Mouse (Mus musculus) ES-CJ7 (cell line): ENCODE results near the gene 2810004N23Rik.
"Not testable (repeated sequence)": the region's sequence is repeated elsewhere in the genome, so short reads cannot be mapped to it uniquely, and the experiment has no call there.

Source experiments
- DNase-seq: peaks from one replicate; pipeline ENCODE4 v3.0.0; 2011; ENCODE audit warnings: low read depth, low spot score

Gene 2810004N23Rik

DNA sequence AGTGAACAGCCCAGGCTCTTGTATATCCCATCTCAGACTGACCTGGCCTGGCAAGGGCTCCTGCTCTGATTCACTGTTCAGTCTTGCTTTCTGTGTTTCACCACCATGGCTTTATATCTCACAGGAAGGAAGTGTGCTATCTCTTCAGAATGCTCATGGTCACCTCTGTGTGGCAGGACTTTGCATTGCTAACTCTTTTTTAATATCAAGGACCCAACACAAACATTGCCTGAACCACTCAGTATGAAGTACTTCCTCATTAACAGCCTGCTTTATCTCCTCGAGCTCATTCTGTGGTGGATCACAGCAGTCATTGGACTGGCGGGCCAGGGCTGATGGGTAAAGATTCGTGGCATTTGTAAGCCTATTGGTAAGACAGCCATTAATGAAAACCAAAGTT is 3.7 kb upstream of the 2810004N23Rik start:
- no peak for DNase-seq

DNA sequence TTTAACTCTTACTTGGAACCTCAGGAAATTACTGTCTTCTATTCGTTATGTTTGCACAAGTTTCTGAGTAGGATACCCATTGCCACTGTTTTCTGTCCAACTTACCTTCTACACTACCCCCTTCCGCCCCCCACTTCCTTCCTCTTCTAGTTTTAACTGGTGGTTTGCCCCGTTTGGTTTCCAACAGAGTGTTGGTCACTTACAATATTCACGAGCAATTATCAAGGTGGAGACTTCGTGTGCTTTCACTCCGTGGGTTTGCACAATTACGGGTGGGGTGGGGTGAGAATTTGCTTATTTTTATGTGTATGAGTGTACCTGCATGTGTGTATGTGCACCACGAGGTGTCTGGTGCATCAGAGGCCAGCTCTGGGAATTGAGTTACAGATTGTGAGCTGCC is 809 bp upstream of the 2810004N23Rik start:
- peak; percentile 27 for DNase-seq

DNA sequence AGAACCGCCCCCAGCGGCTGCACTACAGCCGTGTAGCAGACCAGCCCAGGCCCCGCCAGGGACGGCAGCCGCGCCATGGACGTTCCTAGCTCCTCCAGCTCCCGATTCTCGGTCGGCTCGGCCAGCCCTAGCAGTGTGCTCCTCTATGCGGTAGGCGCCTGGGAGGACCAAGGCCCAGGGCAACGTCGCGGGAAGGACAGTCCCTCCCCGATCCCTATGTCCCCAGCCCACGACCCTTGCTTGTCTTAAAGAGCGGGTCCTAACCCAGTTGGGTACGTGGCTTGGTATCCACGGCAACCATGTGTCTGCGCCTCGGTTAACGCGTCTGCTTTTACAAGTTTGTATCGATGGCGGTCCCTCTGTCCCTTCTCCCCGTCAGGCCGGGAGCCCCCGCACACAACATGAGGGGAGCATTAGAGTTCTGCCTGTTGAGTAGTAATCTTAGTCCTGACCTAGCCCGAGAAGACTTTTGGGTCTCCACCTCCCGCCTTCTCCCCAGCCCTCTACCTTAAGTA is 300 bp upstream of the 2810004N23Rik start:
- peak; percentile 48 for DNase-seq

DNA sequence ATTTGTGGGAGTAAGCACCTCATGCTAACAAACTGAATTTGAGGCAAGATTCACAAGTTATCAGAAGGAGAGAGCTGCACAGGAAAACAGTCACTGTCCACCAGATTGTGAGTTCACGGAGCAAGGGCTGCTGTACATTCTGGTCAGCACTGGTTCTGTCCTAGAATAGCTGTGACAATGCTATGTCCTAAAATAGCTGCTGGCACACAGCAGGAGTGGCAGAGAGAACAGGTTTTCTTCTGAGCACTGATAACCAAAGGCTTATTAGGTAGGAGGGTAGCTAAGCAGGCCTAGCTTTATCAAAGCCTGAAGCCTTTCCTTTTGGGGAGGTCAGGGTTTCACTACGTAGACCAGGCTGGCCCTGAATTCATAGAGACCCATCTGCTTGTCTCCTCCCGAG is 2.7 kb downstream of the 2810004N23Rik start:
- no peak for DNase-seq

DNA sequence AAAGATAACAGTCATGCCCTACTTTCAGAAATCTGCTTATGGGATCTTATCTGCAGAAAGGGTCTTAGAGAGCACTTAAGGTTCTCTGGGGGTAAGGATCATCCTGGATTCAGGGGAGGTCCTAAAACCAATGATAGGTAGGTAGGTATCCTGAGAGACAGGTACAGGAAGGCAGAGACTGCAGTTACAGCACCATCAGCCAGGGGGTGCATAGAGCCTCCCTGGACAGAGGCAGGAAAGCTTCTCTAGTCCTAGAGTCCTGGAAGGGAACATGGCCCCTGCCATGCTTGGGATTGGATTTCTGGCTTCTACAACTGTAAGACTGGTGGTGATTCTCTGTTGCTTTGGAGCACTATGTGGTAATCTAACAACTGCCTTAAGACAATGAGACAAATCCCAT is 3.5 kb downstream of the 2810004N23Rik start:
- DNase-seq: peak; percentile 77

DNA sequence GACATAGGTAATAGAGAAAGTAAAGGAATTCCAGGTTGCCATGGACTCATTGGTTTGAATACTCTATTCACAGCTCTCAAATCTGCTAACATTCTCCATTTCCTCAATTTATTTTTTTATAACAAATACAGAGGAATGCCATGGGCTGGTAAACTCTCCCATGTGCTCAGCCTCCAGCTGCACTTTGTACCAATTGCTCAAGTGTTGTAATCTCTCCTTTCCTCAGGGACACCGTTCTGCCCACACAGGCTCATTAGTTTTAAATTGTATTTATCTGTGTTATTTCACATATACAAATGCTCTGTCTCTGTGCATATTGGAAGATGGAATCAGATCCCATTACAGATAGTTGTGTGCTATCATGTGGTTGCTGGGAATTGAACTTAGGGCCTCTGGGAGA is 9.4 kb downstream of the 2810004N23Rik start:
- DNase-seq: no peak

DNA sequence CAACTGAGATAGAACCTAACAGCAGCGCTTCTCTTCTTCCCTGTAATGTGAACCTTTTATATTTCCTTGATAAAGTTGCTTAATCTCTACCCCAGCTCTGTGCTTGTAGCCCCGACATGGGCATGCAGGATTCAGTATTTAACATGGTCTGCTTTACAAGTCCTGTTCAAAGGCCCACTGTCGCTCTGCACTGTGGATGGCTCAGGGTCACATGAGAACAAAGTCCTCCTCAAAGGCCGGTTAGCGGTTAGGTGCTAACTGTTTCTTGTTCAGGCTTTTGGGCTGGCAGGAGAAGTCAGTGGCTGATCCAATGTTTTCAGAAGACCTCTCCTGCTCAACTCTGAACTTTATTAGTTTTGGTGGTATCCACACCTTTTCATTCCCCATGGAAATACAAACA is 17.3 kb downstream of the 2810004N23Rik start:
- no peak for DNase-seq

DNA sequence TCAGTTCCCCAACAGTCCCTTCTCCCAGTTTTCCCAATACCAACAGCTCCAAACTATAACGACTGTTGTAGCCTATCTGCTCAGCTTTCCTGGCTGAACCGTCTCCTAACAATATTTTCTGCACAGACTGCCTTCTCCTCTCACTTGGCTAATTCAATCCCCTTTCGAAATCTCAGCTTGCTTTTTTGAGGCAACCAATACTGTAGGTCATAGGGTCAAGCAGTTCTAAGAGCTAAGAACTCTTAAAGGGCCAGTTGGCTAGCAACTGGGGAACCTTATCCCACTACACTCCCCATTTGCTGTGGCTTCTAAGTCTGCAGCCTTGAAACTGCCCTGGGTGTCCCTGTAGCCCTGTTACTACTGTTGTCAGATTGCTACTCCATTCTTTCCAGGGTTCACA is 17.8 kb downstream of the 2810004N23Rik start:
- no peak for DNase-seq

DNA sequence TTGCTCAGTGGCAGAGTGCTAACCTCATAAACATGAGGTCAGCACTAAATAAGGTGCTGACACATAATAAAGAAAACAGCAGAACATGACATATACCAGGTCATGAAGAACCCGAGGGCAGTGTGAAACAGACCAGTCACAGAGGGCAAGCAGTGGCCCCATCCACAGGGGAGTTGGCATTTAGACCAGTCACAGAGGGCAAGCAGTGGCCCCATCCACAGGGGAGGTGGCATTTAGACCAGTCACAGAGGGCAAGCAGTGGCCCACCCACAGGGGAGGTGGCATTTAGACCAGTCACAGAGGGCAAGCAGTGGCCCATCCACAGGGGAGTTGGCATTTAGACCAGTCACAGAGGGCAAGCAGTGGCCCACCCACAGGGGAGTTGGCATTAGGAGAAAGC is 20.0 kb downstream of the 2810004N23Rik start:
- DNase-seq: not testable (repeated sequence)

DNA sequence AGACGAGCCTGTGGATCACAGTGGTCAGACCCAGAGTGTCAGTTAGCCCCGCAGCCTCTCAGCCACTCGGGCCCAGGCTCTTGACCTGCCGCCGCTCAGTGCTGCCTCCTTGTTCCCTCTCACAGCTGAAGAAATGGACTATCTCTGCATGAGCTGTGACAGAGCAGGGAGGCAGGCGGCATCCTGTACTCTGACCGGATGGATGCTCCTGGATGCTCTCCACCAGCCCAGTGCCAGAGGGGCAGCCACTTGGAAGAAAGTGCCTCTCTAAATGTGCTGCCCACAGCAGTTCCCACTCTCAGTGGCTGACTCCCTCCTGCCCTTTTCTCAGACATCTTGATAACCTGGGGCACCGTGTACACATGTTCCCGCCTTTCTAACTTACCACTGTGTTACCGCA is 21.1 kb downstream of the 2810004N23Rik start:
- no peak for DNase-seq

DNA sequence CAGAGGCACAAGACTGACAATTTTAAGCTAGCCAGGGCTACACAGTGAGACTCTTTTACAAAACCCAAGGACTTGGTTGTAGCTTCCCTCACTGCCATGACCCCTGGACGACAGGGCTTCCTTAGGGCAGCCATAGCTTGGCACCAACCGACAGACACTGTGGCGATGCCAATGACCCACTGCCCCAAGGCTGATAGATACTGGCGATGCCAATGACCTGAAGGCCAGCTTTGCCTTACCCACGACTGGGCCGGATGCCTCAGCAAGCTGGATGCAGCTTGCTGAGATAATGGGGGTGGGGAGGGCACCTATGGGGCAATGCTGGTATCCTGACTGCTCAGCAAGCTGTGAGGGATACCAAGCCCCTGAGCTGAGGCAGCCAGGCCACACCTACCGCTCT is 22.0 kb downstream of the 2810004N23Rik start:
- no peak for DNase-seq

DNA sequence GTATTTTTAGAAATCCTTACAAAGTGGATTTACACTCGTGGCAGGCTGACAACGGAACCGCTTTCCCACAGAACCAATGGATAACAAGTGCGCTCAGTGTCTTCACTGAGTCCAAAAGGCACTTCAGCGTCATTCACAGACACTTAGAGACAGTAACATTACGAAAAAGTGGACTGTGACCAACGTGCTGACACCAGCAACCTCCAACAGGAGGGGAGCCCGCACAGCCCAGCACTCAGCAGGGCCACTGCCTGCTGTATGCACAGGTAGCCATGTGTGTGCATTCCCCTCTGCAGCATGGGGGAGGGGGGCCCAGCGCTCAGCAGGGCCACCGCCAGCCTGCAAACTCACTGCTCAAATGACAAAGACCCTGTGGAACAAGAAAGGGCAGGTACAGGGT is 23.5 kb downstream of the 2810004N23Rik start:
- no peak for DNase-seq

DNA sequence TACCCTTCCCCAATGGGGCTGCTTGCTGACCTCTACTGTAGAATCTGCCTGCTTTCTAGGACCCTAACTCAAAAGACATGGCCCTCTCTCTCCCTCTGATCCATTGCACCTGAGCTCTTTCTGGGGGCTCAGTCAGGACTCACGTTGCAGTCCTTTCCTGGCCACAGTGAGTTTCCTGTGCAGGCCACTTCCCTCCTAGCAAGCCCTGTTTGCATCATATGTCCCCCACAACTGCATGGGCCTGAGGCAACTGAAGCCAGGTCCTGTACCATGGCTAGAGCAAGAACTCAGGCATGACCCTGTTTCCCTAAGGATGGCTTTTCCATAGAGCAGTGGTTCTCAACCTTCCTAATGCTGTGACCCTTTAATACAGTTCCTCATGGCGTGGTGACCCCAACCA is 25.0 kb downstream of the 2810004N23Rik start:
- DNase-seq: no peak

DNA sequence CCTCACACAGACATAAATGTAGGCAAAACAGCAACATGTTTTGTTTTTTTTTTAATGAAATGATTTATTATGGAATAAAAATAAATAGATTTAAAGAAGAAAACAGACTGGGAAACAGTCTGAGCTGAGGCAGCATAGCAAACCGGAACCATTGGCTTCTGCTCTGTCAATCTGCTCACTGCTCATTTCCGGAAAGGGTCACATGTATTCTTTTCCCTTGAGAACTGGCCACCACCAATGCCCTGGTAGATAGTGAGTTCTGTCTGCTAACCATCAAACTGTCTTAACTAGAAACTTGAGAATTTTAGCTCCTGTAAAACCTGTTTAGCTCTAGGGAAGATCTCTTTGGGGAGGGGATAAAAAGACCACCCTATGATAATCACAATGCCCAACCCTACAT is 26.0 kb downstream of the 2810004N23Rik start:
- DNase-seq: no peak

DNA sequence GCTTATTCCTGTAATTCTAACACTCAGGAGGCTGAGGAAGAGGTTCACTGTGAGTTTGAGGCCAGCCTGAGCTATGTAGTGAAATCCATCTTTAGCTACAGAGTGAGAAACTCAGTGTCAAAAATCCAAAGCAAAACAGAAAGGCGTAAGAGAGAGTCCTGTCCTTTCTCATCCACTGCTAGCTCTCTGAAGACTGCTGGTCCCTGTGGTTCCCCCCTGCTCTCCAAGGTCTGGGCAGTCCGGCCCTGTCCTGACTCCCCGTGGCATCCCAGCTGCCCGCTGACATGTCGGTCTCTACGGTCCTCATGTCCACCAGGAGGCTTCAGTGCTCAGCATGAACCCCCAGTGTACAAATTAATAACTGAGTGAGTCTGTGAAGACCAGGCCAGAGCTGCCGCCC is 26.6 kb downstream of the 2810004N23Rik start:
- DNase-seq: no peak

DNA sequence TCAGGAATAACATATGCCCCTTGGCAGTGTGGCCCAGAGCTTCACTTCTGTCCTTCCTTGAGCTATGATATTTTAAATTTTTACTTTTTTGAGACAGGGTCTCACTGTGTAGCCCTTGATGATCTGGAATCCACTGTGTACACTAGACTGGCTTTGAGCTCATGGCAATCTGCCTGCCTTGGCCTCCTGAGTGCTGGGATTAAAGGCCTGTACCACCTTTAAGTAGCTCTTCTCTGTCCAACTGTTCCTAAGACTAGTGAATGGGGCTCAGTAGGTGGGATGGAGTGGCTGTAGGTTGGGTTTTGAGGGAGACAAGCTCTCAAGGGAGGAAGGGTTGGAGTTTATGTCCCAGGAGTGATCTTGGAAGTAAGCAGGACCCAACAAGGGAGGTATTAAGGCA is 27.1 kb downstream of the 2810004N23Rik start:
- DNase-seq: no peak

DNA sequence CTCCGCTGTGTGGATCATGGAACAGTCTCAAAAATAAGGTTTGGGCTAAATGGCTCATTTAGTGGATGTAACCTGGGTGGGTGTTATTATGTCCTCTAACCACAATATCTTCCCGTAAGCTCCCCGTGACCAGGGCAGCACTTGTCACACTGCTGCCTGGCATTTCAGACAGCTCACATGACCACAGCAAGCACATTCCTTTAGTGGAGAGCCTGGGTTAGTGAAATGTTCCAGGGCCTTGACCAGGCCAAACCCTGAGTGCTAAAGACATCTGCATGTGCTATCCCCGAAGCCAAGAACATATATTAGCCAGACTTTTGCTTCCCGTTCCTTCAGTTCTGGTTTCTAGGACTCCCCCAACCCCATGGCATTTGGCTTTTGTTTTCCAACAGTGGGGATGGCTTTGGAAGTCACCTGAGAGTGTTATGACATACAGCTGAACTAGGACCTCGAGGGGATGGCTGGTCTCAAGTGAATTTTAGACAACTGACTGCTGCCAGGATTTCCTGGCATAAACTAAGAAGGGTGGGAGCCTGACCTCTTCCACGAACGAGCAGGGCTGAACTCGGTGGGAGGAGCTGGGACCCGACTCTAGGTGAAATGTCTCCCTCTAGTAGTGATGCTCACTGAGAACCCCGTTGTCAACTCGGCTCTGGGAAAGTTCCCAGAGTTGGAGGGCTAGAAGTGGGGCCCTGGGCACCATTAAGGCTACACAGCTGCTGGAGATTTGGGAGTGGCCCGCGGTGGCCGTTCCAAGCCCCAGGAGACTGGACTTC is 29.3 kb downstream of the 2810004N23Rik start:
- DNase-seq: no peak

DNA sequence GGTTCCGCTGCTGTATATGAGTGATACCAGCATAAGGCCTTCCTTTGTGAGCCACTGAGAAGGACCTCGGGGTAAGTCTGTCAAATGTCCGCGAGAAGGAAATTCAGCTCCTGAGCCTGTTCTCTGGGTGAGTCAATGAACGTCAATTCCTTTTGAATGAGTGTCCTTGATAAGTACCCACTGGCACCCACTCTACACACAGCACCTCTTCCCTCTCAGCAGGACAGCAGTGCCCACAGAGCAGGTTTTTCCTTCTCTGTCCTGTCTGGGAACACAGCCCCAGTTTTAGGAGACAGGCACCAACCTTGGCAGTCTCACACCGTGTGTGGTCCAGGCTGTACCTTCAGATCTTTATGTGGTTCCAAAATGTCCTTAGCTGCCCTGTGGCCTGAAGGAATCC is 31.0 kb downstream of the 2810004N23Rik start:
- no peak for DNase-seq

DNA sequence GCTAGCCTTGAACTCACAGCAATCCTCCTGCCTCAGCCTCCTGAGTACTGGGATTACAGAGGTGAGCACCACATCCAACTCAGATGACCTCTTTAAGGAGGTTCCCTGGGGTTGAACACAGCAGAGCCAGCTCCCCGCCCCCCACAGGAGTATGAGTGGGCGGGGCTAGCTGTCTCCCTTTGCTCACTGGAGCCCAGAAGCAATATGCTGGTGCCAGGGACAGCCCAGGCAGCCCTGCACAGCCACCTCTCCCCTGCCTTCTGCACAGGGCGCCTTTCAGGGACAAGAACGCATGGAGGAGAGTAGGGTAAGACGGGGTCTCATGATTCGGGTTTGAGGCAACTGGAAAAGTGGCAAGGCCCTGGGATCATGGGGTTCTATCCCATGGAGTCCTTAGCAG is 31.4 kb downstream of the 2810004N23Rik start:
- DNase-seq: no peak

DNA sequence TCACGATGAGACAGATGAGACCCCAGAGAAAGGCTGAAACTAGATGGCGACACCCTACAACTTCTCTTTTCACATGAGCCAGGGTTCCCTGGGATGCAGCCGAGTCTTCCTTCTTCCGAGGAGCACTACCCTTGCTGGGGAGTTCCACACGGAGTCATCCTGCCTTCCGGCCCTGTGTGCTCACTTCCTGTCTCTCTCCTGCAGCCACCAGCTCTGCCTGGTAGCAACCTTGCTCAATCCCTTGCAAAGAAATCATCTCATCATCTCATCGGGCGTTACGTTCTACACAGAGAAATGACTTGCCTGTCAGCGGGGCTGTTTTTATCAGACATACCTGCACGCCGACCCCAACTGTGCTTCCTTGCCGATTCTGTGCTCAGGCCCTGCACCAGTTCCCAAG is 32.9 kb downstream of the 2810004N23Rik start:
- no peak for DNase-seq

DNA sequence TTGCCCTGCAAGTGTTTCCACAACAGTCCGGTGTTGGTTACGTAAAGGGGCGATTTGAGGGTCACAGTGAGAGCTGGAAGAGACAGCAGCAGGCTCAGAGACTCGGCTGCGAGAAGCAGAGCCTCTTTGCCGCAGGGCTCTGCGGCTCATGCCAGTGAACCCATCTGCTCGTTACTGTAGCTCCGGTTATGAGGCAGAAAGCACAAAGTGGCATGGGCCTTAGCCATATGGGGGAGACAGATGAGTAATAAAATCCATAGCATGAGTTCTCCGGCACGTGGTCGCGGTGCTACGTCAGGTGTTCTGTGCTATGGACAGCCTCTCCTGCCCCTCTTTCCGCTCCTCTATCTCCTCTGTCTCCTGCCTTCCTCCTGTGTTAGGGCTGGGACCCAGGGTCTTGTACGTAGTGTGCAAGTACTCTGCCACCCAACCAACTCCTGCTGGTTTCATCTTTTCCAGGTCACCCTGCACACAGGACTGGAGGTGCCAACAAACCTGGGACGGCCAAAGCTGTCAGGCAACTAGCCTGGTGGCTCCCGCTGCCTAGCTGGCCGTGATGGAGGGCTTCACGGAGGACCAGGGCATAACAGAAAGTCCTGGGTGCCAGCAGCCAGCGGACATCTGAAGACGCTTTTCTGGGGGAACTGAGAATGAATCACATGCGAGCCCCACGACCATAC is 34.2 kb downstream of the 2810004N23Rik start:
- DNase-seq: no peak

DNA sequence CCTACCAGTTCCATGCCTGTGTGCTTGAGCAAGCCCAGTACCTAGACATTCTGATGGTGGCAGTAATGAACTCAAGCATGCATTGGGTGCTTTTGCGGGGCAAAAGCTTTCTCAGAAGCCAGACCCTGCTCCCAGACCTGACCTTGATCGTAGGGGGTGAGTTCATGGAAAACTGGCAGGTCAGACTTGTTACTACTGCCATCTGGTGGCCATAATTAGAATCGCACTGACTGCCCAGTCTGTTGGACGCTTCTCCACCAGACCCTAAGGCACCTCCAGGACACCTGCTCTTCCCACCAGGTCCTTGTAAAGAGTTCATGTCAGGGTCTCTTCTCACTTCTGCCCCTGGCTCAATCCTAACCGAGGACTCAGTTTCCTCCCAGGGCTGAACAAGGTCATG is 35.5 kb downstream of the 2810004N23Rik start:
- DNase-seq: peak; percentile 80

DNA sequence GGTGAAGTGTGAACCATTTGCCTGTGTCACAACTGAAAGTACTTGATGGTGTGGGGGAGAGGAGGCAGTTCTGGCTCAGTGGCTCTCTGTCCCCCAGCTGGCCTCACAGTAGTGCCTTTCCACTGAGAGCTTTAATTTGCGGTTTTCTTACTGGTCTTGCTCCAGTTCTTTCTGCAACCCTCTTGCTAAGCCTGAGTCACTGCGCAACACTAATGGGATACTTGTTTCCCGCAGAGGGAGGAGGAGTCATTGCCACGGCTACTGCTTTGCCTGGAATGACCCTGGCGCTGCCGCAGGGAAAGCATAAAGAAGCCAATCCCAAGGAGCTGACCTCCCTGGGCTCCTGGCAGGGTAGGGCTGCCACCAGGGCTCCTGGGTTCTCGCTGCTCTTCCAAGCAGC is 36.3 kb downstream of the 2810004N23Rik start:
- no peak for DNase-seq
